Mouse (Mus musculus): ENCODE measurements around the gene Ddx17.

Gene Ddx17

DNA sequence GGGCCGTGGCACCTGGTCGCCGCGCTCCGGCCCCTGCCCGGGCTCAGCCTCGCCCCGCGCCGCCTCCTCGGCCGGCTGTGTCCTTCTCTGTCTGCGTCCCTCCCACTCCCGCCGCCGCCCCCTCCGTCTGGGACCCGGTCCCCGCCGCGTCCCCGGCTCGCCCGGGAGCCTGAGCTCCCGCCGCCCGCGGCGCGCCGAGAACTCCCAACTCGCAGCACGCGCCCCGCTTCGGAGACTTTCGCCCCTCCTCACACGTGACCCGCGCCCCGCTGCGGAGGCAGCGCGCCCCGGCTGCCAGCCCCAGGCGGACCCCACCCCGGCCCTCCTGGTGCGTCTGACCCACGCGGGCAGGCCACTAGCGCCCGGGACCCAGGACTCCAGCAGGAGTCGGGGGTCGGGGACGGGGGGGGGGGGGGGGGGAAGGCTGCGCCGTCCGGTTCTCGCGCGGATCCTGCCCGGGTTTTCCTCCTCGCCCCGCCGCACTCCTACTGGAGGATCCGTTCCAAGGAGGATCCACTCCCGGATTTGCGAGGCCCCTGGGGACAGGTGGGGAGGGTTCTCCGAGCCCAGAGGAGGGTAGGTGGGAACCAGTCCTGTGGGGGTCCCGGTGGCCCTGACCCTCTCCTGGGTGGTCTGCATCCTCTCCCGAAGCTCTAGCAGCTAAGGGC, 40.8 kb downstream of the Ddx17 start:
- POLR2A ChIA-PET = interaction anchor here (0.5 to 4.0 kb wide), 29 partner anchors 8 to 262 kb away, joined by 3 to 26 read pairs (median 4); partner anchors contain the start of genes Ddx17 (in 3 of the 4), Kdelr3 (in 3 of the 4), Dmc1 (in 1 of the 4) and Josd1 (in 1 of the 4)
- CTCF ChIA-PET = interaction anchor here in 2 of 4 experiments (0.5 to 1.7 kb wide), 6 partner anchors 8 to 225 kb away, joined by 3 to 5 read pairs (median 3); partner anchors contain the start of gene Fam227a (in 1 of the 2)

DNA sequence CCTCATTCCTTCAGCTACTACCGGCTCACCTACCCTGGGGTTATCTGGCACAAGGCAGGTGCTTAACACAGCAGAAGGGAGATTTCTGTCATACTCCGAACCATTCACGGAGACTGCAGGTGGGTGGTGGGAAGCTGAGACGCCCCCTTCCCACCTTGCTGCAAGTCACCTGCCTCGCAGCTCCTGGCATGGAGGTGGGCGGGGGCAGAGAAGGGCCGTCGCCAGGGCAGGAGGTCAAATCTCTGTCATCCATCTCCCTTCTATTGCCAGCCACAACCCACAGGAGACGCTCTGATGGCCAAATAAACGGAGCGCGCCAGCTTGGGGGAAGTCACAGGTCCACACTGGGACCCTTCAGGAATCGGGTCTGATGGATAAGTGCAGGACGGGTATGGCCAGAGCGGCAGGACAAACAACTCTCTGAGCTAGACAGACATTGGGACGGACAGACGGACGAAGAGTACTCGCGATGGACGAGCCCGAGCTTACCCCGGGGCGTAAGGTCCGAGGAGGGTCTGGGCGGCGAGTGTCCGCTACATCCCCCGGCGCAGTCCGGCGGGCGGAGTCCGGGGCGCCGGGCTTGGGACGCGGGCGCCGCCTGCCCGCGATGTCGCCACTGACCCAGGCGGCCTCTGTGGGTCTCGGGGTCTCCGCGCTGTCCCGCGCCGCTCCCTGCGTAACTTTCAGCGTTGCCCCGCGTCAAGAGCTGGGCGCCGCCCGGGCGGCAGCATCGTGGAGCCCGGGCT, 41.7 kb downstream of the Ddx17 start, which contains the start of gene Kcnj4:
Gene Kcnj4 (minus strand): TSS at position 535 of the 746 bp plus-strand sequence.
- ChIA-PET CTCF (interaction anchor here in 2 of 4 experiments (0.5 to 1.9 kb wide), 9 partner anchors 8 to 715 kb away, joined by 3 to 7 read pairs (median 3); partner anchors contain the start of genes Fam227a (in 1 of the 2) and Kdelr3 (in 1 of the 2)), POLR2A (interaction anchor here (0.5 to 4.0 kb wide), 35 partner anchors 8 to 329 kb away, joined by 3 to 26 read pairs (median 4); partner anchors contain the start of genes Ddx17 (in 3 of the 4), Kdelr3 (in 3 of the 4), Dmc1 (in 1 of the 4) and Josd1 (in 1 of the 4))

DNA sequence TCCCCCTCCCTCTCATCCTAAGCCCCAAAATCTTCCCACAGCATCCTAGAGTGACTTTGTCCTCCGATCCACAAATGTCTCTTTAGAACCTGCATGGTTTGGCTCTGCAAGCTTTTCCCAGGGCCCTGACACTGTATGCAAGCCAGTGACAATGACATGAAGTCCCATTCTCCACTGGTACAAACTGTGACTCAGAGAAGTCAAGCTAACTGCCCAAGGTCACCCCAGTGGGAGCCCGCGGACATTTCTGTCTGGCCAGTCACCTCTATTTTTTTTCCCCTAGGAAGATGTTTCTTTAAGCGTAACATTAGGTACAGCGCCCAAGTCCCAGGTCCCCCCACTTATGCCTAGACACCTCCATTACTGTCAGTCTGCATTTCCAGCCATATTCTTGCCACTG, 43.1 kb downstream of the Ddx17 start:
- POLR2A ChIA-PET = interaction anchor here in 3 of 4 experiments (0.6 to 4.0 kb wide), 8 partner anchors 10 to 698 kb away, joined by 3 to 18 read pairs (median 4); partner anchors contain the start of genes Ddx17 (in 1 of the 3), Josd1 (in 1 of the 3) and Kdelr3 (in 1 of the 3)
- CTCF ChIA-PET = interaction anchor here in 1 of 4 experiments (1.9 kb wide), 1 partner anchor 13 kb away, joined by 7 read pairs; the partner anchor contains the start of gene Kdelr3

DNA sequence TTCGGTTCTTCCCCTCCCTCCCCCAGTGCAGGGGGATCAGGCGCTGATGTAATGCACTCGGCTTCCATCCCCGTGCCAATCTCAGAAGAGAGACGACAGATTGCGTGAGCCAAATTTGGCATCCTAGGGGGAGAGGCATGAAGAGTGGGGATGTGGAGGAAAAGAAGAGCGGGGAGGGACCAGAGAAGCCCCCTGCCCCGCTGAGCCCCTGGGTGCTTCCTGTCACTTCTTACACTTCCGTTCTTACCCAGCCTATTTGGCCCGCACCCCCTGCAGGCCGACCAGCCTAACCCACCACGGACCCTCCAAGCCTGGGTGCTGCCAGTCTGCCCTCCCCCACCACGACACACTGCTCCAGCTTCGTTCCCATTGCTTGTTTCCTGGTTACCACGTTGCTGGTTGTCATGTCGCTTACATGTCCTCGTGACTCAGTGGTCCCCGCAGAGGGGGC, 43.6 kb downstream of the Ddx17 start:
- ChIA-PET CTCF (no interaction called here), POLR2A (interaction anchor here in 2 of 4 experiments (0.7 to 4.0 kb wide), 4 partner anchors 12 to 86 kb away, joined by 3 to 18 read pairs (median 3); partner anchors contain the start of genes Ddx17 (in 1 of the 2) and Kdelr3 (in 1 of the 2))

DNA sequence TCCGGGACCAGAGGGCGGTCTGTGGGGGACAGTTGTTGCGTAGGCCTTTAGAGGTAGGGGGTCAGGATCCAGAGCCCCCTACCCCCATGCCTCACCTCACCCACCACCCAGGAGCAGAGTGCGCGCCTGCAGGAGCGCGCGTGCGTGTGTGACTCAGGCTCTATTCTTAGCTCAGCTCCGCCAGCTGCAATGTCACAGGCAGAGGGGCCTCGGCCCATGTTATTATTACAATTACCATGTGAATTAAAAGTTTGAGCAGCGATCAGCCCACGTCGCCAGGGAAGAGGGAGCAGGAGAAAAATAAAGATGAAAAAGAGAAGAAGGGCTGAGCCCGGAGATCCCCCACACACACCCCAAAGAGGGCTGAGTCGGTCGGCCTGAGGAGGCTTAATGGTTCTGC, 46.4 kb downstream of the Ddx17 start:
- CTCF ChIA-PET = interaction anchor here in 1 of 4 experiments (0.5 kb wide), 1 partner anchor 427 kb away, joined by 3 read pairs; no protein-coding TSS in a partner anchor
- POLR2A ChIA-PET = interaction anchor here in 3 of 4 experiments (0.9 to 2.0 kb wide), 7 partner anchors 10 to 190 kb away, joined by 3 to 5 read pairs (median 3); partner anchors contain the start of genes Cby1 (in 1 of the 3), Ddx17 (in 1 of the 3), Dmc1 (in 1 of the 3) and Gtpbp1 (in 1 of the 3)

DNA sequence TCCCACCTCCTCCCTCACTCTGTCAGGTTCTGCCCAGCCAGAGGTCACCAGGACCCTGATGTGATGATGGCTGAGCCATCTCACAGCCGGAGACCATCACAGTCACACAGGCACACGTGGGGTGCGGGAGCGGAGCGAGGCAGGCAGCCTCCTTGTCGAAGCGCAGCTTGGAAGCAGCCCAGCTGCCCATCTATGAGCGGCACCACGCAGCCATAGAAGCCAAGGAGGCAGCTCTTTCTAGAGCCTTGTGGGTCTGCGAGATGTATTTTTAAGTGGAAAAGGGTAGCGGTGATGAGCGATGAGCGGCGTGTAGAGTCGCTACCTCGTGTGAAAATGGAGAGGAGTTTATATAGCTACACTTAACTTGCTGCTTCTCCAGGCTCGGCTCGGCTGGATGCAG, 53.0 kb downstream of the Ddx17 start:
- CTCF ChIA-PET = interaction anchor here in 2 of 4 experiments (0.6 to 1.4 kb wide), 4 partner anchors 11 to 155 kb away, joined by 3 to 5 read pairs (median 3); partner anchors contain the start of gene Kcnj4 (in 1 of the 2)

DNA sequence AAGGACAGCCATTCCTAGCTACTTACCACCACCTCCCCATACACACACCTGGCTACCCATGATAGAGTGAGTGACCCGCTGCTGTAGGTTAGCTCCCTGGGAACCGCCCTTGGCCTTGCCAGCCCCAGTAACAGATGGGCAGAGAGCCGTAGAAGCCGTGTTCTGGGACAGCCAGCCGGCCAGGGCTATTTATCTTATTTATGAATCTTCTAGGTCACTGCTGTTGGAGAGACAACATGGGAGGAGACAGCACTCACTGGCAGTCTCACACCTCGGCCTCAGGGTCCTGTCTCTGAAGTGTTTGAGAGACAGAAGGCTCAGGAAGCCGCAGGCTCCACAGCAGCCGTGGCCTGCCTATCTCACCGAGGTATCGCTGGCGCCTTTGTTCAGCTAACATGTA, 57.1 kb downstream of the Ddx17 start:
- POLR2A ChIA-PET = interaction anchor here in 2 of 4 experiments (0.5 to 2.2 kb wide), 5 partner anchors 10 to 129 kb away, joined by 3 to 4 read pairs (median 3); partner anchors contain the start of gene Ddx17 (in 2 of the 2)

More for the DNA sequence above, 53.0 kb downstream of the Ddx17 start:
- POLR2A ChIA-PET = interaction anchor here in 3 of 4 experiments (0.6 to 3.4 kb wide), 6 partner anchors 10 to 54 kb away, joined by 3 to 16 read pairs (median 4); partner anchors contain the start of genes Ddx17 (in 1 of the 3) and Kcnj4 (in 1 of the 3)

DNA sequence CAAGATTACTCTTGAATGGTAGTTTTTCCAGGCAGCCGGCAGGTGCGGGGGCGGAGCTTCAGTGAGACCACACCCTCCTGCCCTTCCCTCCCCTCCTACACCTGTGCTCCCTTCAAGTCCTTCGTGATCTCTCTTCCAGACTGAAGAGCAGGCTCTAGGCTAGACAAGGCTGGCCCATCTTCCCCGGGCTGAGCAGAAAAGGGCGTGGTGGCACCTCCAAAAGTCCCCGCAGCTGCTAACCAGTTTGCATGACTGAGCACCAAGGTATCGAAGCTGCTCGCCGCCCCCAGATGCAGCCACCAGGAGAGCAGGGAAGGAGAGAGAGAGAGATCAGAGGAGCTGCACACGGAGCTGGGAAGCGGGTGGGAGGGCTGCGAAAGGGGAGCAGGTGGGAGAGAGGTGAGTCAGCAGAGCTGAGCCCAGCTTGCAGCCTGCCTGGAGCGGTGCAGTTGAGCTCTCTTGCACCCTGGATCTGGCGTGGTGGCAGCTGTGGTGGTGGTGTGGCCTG, 65.3 kb downstream of the Ddx17 start:
- ChIA-PET CTCF (interaction anchor here (0.5 to 1.7 kb wide), 19 partner anchors 9 to 1043 kb away, joined by 3 to 8 read pairs (median 4); partner anchors contain the start of genes Cby1 (in 1 of the 4), Fam227a (in 1 of the 4), Gm49486 (in 1 of the 4) and Pick1 (in 1 of the 4)), POLR2A (interaction anchor here (0.5 to 2.4 kb wide), 19 partner anchors 10 to 228 kb away, joined by 3 to 12 read pairs (median 4); partner anchors contain the start of gene Ddx17 (in 2 of the 4))

More for the DNA sequence above, 57.1 kb downstream of the Ddx17 start:
- CTCF ChIA-PET = interaction anchor here in 1 of 4 experiments (0.5 kb wide), 1 partner anchor 350 kb away, joined by 5 read pairs; no protein-coding TSS in a partner anchor

Measured in embryonic stem cell, embryonic (primary cell).